Mouse (Mus musculus): ENCODE data around the gene Lamtor2. TPM values are rescaled to one million over a fixed set of nuclear protein-coding genes. Genes with fewer than 3 reads are reported as not detected.

The Lamtor2 gene
- polyA plus RNA-seq, 1 experiment = 136 TPM

DNA sequence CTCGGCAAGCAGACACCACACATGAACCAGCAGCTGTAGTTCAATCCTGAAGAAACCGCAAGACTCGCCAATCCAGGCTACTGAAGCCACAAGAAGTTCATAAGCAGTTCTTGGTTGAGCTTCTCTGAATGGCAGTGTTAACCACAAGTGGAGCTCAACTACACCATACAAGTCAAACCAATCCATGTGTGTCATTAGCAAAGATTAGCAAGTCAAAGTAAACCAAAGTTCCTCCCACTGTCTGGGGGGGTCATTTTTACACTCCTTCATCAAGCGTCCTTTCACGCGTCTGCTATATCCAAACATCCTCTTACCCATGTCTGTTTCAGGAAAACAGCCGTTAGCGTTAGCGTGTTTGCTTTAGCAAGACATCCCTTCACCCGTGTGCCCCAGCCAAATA is 17.5 kb upstream of the Lamtor2 start:
- TF ChIP-seq USF1 (IDR thresholded peaks at IDR 0.05; ENCODE audit: low read depth) (no peak), MYOG (IDR thresholded peaks at IDR 0.05; ENCODE audit: control insufficient read depth, extremely low read depth, insufficient read length) (no peak), CTCF (IDR thresholded peaks at IDR 0.05; ENCODE audit: control insufficient read depth, insufficient read depth, insufficient read length) (no peak), CEBPB (IDR thresholded peaks at IDR 0.05; ENCODE audit: low read depth) (no peak), MAX (IDR thresholded peaks at IDR 0.05) (no peak), FOSL1 (IDR thresholded peaks at IDR 0.05; ENCODE audit: insufficient read depth, low read length, poor library complexity, severe bottlenecking) (no peak), MYOD1 (IDR thresholded peaks at IDR 0.05; ENCODE audit: control insufficient read depth, insufficient read length, low read depth) (no peak)
- Histone ChIP-seq H3K4me3 (ENCODE audit: insufficient read depth, poor library complexity, severe bottlenecking) (no peak overlapping the region), H3K79me2 (ENCODE audit: control insufficient read depth, insufficient read depth) (no peaks in the 10 kb centered on the region), H3K79me3 (ENCODE audit: low read depth) (no peaks in the 10 kb centered on the region), H3K27me3 (ENCODE audit: control insufficient read depth, insufficient read depth, insufficient read length) (no peaks in the 10 kb centered on the region), H3ac (ENCODE audit: control insufficient read depth, insufficient read length, low read depth) (no peak overlapping the region), H3K36me3 (ENCODE audit: control insufficient read depth, insufficient read depth) (peaks cover 50% of the 10 kb centered on the region)

GRCm38 (mm10) chr3:88569694-88570093 is 16.8 kb upstream of the Lamtor2 start:
- Histone ChIP-seq H3K79me3 (ENCODE audit: low read depth) (no peaks in the 10 kb centered on the region), H3ac (ENCODE audit: control insufficient read depth, insufficient read length, low read depth) (no peak overlapping the region), H3K79me2 (ENCODE audit: control insufficient read depth, insufficient read depth) (no peaks in the 10 kb centered on the region), H3K27me3 (ENCODE audit: control insufficient read depth, insufficient read depth, insufficient read length) (no peaks in the 10 kb centered on the region), H3K4me3 (ENCODE audit: insufficient read depth, poor library complexity, severe bottlenecking) (no peak overlapping the region), H3K36me3 (ENCODE audit: control insufficient read depth, insufficient read depth) (peaks cover 57% of the 10 kb centered on the region)
- no peak for TF ChIP-seq FOSL1 (IDR thresholded peaks at IDR 0.05; ENCODE audit: insufficient read depth, low read length, poor library complexity, severe bottlenecking)
- no peak for TF ChIP-seq MYOG (IDR thresholded peaks at IDR 0.05; ENCODE audit: control insufficient read depth, extremely low read depth, insufficient read length)
- TF ChIP-seq MYOD1 (IDR thresholded peaks at IDR 0.05; ENCODE audit: control insufficient read depth, insufficient read length, low read depth) = no peak
- TF ChIP-seq USF1 (IDR thresholded peaks at IDR 0.05; ENCODE audit: low read depth) = no peak
- TF ChIP-seq MAX (IDR thresholded peaks at IDR 0.05) = no peak
- no peak for TF ChIP-seq CEBPB (IDR thresholded peaks at IDR 0.05; ENCODE audit: low read depth)
- TF ChIP-seq CTCF (IDR thresholded peaks at IDR 0.05; ENCODE audit: control insufficient read depth, insufficient read depth, insufficient read length) = no peak

DNA sequence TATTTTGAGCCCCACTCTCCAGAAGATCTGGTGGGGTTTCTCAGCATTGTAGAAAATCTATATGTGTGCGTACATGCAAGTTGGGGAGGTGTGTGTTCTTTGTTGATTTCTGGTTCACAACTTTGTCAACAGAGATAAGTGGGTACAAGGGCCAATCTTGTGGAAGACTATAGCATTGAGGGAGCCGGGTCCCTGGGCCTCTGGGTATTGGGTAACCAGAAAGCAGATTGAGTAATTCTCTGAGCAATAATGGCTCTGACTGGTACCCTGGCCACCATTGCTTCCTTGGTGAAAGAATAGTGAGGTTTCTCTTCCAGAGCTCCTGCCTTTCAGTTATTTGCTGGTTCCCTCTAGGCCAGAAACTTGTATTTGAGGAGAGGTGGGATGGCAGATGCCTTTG is 16.2 kb upstream of the Lamtor2 start:
- no peaks in the 10 kb centered on the region for H3K79me2 ChIP-seq (ENCODE audit: control insufficient read depth, insufficient read depth)
- peaks cover 62% of the 10 kb centered on the region for H3K36me3 ChIP-seq (ENCODE audit: control insufficient read depth, insufficient read depth)
- H3K27me3 ChIP-seq (ENCODE audit: control insufficient read depth, insufficient read depth, insufficient read length) = no peaks in the 10 kb centered on the region
- H3K79me3 ChIP-seq (ENCODE audit: low read depth) = no peaks in the 10 kb centered on the region
- TF ChIP-seq CTCF (IDR thresholded peaks at IDR 0.05; ENCODE audit: control insufficient read depth, insufficient read depth, insufficient read length) (no peak), CEBPB (IDR thresholded peaks at IDR 0.05; ENCODE audit: low read depth) (no peak), MYOG (IDR thresholded peaks at IDR 0.05; ENCODE audit: control insufficient read depth, extremely low read depth, insufficient read length) (no peak), MYOD1 (IDR thresholded peaks at IDR 0.05; ENCODE audit: control insufficient read depth, insufficient read length, low read depth) (no peak), USF1 (IDR thresholded peaks at IDR 0.05; ENCODE audit: low read depth) (no peak), MAX (IDR thresholded peaks at IDR 0.05) (no peak), FOSL1 (IDR thresholded peaks at IDR 0.05; ENCODE audit: insufficient read depth, low read length, poor library complexity, severe bottlenecking) (no peak)
- H3ac ChIP-seq (ENCODE audit: control insufficient read depth, insufficient read length, low read depth) = no peak overlapping the region
- no peak overlapping the region for H3K4me3 ChIP-seq (ENCODE audit: insufficient read depth, poor library complexity, severe bottlenecking)

DNA sequence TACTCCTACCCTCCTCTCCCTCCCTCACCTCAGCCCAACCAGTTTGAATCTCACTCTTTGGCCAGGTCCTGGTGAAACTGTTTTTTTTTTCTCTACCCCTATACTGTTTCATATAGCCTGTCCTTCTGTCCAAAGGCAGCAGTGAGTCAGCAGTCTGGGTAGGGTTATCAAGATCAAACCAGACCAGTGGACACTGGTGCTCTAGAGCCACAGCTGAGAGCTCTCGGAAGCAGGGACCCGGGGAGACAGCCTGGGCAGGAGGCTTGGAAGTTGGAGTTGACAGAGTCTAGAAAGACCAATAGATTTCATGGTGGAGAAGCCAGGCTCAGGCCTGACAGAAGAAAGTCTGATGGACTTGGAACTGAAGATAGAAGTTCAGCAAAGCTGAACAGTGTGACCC is 15.7 kb upstream of the Lamtor2 start:
- Histone ChIP-seq H3K27me3 (ENCODE audit: control insufficient read depth, insufficient read depth, insufficient read length) (no peaks in the 10 kb centered on the region), H3K79me2 (ENCODE audit: control insufficient read depth, insufficient read depth) (no peaks in the 10 kb centered on the region), H3K4me3 (ENCODE audit: insufficient read depth, poor library complexity, severe bottlenecking) (no peak overlapping the region), H3K79me3 (ENCODE audit: low read depth) (no peaks in the 10 kb centered on the region), H3K36me3 (ENCODE audit: control insufficient read depth, insufficient read depth) (peaks cover 67% of the 10 kb centered on the region), H3ac (ENCODE audit: control insufficient read depth, insufficient read length, low read depth) (no peak overlapping the region)
- TF ChIP-seq MYOG (IDR thresholded peaks at IDR 0.05; ENCODE audit: control insufficient read depth, extremely low read depth, insufficient read length) = no peak
- no peak for TF ChIP-seq CTCF (IDR thresholded peaks at IDR 0.05; ENCODE audit: control insufficient read depth, insufficient read depth, insufficient read length)

DNA sequence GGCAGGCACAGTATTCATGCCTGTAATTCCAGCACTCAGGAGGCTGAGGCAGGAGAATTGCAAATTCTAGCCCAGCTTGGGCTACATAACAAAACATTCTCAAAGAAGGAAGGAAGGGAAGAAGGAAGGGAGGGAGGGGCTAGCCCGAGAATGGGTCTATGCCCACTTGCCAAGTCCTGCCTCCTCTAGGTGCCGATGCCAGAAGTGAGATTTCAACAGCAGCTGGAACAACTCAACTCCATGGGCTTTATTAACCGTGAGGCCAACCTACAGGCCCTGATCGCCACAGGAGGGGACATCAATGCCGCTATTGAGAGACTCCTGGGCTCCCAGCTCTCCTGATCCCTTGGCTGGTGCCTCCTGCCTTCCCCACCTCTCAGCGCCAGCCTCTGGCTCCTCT is 15.0 kb upstream of the Lamtor2 start:
- H3K4me3 ChIP-seq (ENCODE audit: insufficient read depth, poor library complexity, severe bottlenecking) = no peak overlapping the region
- no peak overlapping the region for H3ac ChIP-seq (ENCODE audit: control insufficient read depth, insufficient read length, low read depth)
- no peak for TF ChIP-seq FOSL1 (IDR thresholded peaks at IDR 0.05; ENCODE audit: insufficient read depth, low read length, poor library complexity, severe bottlenecking)
- no peak for TF ChIP-seq MYOD1 (IDR thresholded peaks at IDR 0.05; ENCODE audit: control insufficient read depth, insufficient read length, low read depth)
- no peak for TF ChIP-seq USF1 (IDR thresholded peaks at IDR 0.05; ENCODE audit: low read depth)
- no peaks in the 10 kb centered on the region for H3K27me3 ChIP-seq (ENCODE audit: control insufficient read depth, insufficient read depth, insufficient read length)
- no peaks in the 10 kb centered on the region for H3K79me2 ChIP-seq (ENCODE audit: control insufficient read depth, insufficient read depth)
- H3K79me3 ChIP-seq (ENCODE audit: low read depth) = no peaks in the 10 kb centered on the region
- peaks cover 74% of the 10 kb centered on the region for H3K36me3 ChIP-seq (ENCODE audit: control insufficient read depth, insufficient read depth)

DNA sequence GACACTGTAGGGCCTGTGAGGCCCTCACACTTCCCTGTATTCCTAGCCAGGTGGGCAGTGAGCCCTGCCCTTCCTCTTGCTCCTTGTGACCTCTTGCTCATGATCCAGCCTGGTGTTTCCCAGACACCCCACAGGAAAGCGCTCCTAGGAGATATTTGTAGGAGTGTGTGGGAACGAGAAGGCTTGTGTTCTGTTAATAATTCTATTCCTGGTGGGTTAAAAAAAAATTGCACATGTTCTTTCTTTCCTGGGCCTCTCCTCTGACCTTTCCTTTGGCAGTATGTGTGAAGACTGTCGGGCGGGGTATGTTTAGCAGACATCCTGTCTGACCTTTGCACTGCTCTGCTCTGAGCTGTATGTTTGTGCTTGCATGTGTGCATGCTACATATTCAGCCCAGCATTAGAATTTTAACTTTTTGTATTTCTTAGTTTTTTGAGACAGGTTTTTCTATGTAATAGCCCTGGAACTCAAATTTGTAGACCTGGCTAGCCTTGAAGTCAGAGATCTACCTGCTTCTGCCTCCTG is 13.7 kb upstream of the Lamtor2 start:
- H3K79me3 ChIP-seq (ENCODE audit: low read depth) = no peaks in the 10 kb centered on the region
- H3K36me3 ChIP-seq (ENCODE audit: control insufficient read depth, insufficient read depth) = peaks cover 86% of the 10 kb centered on the region
- no peaks in the 10 kb centered on the region for H3K27me3 ChIP-seq (ENCODE audit: control insufficient read depth, insufficient read depth, insufficient read length)
- H3K4me3 ChIP-seq (ENCODE audit: insufficient read depth, poor library complexity, severe bottlenecking) = no peak overlapping the region
- TF ChIP-seq MYOG (IDR thresholded peaks at IDR 0.05; ENCODE audit: control insufficient read depth, extremely low read depth, insufficient read length) (no peak), CEBPB (IDR thresholded peaks at IDR 0.05; ENCODE audit: low read depth) (no peak), CTCF (IDR thresholded peaks at IDR 0.05; ENCODE audit: control insufficient read depth, insufficient read depth, insufficient read length) (no peak), FOSL1 (IDR thresholded peaks at IDR 0.05; ENCODE audit: insufficient read depth, low read length, poor library complexity, severe bottlenecking) (no peak), MAX (IDR thresholded peaks at IDR 0.05) (no peak), MYOD1 (IDR thresholded peaks at IDR 0.05; ENCODE audit: control insufficient read depth, insufficient read length, low read depth) (no peak), USF1 (IDR thresholded peaks at IDR 0.05; ENCODE audit: low read depth) (no peak)
- H3ac ChIP-seq (ENCODE audit: control insufficient read depth, insufficient read length, low read depth) = no peak overlapping the region
- no peaks in the 10 kb centered on the region for H3K79me2 ChIP-seq (ENCODE audit: control insufficient read depth, insufficient read depth)

All from C2C12 (cell line).